Mouse (Mus musculus) heart, embryonic 14.5 days (tissue): ENCODE results near the gene Tbcb. TPM values are rescaled to one million over a fixed set of nuclear protein-coding genes. Genes with fewer than 3 reads are reported as not detected.

Source experiments
- ATAC-seq: fragments of 200-750 bp; cut with Nextera tagmentation; 2 replicates; pipeline ENCODE4 v1.8.0; 2017; ENCODE audit warnings: low read depth, moderate TSS enrichment; ENCODE audit not compliant: insufficient number of reproducible peaks, insufficient read depth, low FRiP score
- H3K27ac ChIP-seq, 2 experiments: fragments of 200-500 bp in 1 of 2; fragments of 300-500 bp in 1 of 2; sonication (generic) in 1 of 2; replicated peaks in 1 of 2; 2 replicates each; pipeline ENCODE4 v1.5.1; 2012 to 2014; ENCODE audit warnings: low read depth in 2 of 2, low read length in 2 of 2, control low read depth in 1 of 2, mild to moderate bottlenecking in 1 of 2, mixed read lengths in 1 of 2; ENCODE audit not compliant: control insufficient read depth in 1 of 2, insufficient read depth in 1 of 2
- H3K27me3 ChIP-seq: fragments of 300-500 bp; sonication (generic); 2 replicates; pipeline ENCODE4 v1.6.1; 2014; ENCODE audit warnings: mild to moderate bottlenecking, low read length, control low read depth; ENCODE audit not compliant: control insufficient read depth, insufficient read depth
- H3K36me3 ChIP-seq: fragments of 300-500 bp; sonication (generic); 2 replicates; pipeline ENCODE4 v1.6.1; 2014; ENCODE audit warnings: mild to moderate bottlenecking, control low read depth, low read length, mixed read lengths; ENCODE audit not compliant: control insufficient read depth, insufficient read depth
- H3K4me1 ChIP-seq, 2 experiments: fragments of 200-500 bp in 1 of 2; fragments of 300-500 bp in 1 of 2; sonication (generic) in 1 of 2; 2 replicates each; pipeline ENCODE4 v1.6.1; 2012 to 2014; ENCODE audit warnings: low read length in 2 of 2, control low read depth in 1 of 2, mixed read lengths in 1 of 2; ENCODE audit not compliant: control insufficient read depth in 2 of 2, insufficient read depth in 2 of 2
- H3K4me2 ChIP-seq: fragments of 300-500 bp; sonication (generic); 2 replicates; pipeline ENCODE4 v1.6.1; 2014; ENCODE audit warnings: mild to moderate bottlenecking, low read length
- H3K4me3 ChIP-seq, 2 experiments: fragments of 200-500 bp in 1 of 2; fragments of 300-500 bp in 1 of 2; sonication (generic) in 1 of 2; 2 replicates each; pipeline ENCODE4 v1.5.1; 2012 to 2014; ENCODE audit warnings: low read length in 2 of 2, mild to moderate bottlenecking in 2 of 2, control low read depth in 1 of 2, low read depth in 1 of 2, moderate library complexity in 1 of 2; ENCODE audit not compliant: control insufficient read depth in 1 of 2, insufficient read depth in 1 of 2
- H3K9ac ChIP-seq: fragments of 300-500 bp; sonication (generic); 2 replicates; pipeline ENCODE4 v1.6.1; 2014; ENCODE audit warnings: mild to moderate bottlenecking, low read length
- H3K9me3 ChIP-seq: fragments of 300-500 bp; sonication (generic); 2 replicates; pipeline ENCODE4 v1.6.1; 2016; ENCODE audit warnings: low read length, control low read depth; ENCODE audit not compliant: control insufficient read depth
- WGBS: fragments of 180-500 bp; shearing (Covaris S2); extraction: QIAGEN DNeasy Blood & Tissue Kit; methylation state at CpG from one replicate; pipeline ENCODE4 v1.1.7; 2014; 5-methylcytosine and 5-hydroxymethylcytosine counted together
- polyA plus RNA-seq: library from polyadenylated mRNA; unstranded; fragments of >200 nt; fragmentation: Nextera tagmentation; extraction: Ambion mirVana; gene quantifications from 2 replicates; pipeline ENCODE4 v1.2.1, GENCODE M21; 2014

Tbcb gene
- polyA plus RNA-seq, 1 experiment from 2014 or later = 137 TPM

DNA sequence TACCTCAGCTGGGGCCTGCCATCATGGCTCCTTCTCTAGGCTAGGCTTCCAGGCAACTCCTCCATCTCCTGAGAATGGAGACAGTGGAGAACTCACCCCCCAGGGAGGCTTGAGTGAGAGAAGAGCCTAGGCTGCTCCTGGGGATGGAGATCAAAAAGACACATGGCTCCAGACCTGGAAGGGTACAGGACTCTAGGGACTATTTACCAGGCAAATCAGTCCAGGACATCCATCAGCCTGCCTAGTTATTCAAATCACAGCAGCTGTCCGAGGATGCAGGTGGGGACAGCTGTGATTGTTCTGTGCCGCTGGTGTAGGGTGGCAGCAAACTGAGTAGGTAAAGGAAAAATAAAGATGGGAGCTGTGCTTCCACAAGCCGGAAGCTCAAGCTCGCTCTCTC lies 3.6 kb upstream of the Tbcb start, which contains the start of gene Ovol3:
TSS of gene Ovol3 (minus strand) at position 101 of the 400 bp plus-strand sequence.
- Histone ChIP-seq H3K27ac (no peak within 1 kb of the TSS), H3K4me2 (no peak within 1 kb of the TSS), H3K9me3 (no peaks in the 10 kb centered on the region), H3K4me3 (no peak within 1 kb of the TSS), H3K36me3 (peaks cover 24% of the 10 kb centered on the region), H3K9ac (no peak within 1 kb of the TSS), H3K4me1 (peaks cover 3 to 9% of the 10 kb centered on the region in 2 experiments; a peak in 3 of 4 replicates), H3K27me3 (no peaks in the 10 kb centered on the region)
- WGBS = 79% methylated on average over 4 of the region's 4 CpGs
- ATAC-seq = no peak

DNA sequence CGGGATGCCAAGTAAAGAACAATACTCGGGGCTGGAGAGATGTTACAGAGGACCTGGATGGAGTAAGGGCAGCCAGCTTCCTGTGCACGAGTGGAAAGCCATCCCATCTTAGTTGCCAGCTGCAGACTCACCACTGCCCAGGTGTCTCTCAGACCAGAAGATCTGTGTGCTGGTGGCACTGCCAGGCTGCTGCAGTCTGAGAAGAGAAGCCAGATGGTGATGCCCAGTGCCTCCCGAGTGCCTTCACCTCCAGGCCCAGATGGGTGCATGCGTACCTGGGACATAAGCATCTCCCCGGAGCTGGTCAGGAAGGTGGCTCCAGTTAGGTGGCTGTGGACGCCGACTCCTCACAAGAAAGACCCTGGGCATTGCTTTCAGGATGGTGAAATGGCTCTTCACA lies 3.0 kb upstream of the Tbcb start:
- Histone ChIP-seq H3K9me3 (no peaks in the 10 kb centered on the region), H3K4me1 (peaks cover 3 to 10% of the 10 kb centered on the region in 2 experiments; a peak in 3 of 4 replicates), H3K27ac (no peak overlapping the region), H3K27me3 (no peaks in the 10 kb centered on the region), H3K36me3 (peaks cover 21% of the 10 kb centered on the region), H3K9ac (no peak overlapping the region), H3K4me3 (no peak overlapping the region), H3K4me2 (no peak overlapping the region)
- WGBS = 84% methylated on average over 8 of the region's 8 CpGs
- ATAC-seq = no peak

DNA sequence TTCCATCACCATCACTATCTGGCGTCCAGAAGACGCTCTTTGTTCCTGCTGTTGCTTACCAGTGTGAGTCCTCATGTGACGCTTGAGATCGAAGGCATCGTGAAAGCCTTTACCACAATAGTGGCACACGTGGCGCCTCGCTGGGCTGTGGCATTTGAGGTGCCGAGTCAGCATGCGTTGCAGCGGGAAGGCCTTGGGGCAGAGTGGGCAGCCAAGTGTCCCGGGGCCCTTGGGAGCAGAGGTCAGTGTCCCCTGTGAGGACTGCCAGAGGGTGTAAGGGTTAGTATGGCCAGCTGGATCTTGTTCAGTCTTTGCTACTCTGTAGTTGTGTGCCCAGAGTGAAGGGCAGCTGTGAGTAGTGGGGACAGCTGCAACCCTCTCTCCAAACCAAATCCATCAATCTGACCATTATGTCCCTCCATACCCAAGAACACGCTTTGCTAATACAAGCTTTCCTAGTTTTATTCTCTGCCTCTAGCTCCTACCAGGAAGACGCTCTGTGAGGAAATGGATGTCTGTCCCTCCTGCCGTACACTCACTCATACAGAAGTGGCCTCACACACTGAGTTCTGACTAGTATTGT lies 2.3 kb upstream of the Tbcb start:
- H3K4me1 ChIP-seq = peaks cover 3 to 10% of the 10 kb centered on the region in 2 experiments; a peak in 3 of 4 replicates
- H3K4me2 ChIP-seq = no peak overlapping the region
- H3K4me3 ChIP-seq = no peak overlapping the region
- no peaks in the 10 kb centered on the region for H3K27me3 ChIP-seq
- WGBS = 91% methylated on average over 15 of the region's 15 CpGs
- no peak overlapping the region for H3K9ac ChIP-seq
- no peaks in the 10 kb centered on the region for H3K9me3 ChIP-seq
- no peak for ATAC-seq
- peaks cover 26% of the 10 kb centered on the region for H3K36me3 ChIP-seq
- H3K27ac ChIP-seq = no peak overlapping the region

DNA sequence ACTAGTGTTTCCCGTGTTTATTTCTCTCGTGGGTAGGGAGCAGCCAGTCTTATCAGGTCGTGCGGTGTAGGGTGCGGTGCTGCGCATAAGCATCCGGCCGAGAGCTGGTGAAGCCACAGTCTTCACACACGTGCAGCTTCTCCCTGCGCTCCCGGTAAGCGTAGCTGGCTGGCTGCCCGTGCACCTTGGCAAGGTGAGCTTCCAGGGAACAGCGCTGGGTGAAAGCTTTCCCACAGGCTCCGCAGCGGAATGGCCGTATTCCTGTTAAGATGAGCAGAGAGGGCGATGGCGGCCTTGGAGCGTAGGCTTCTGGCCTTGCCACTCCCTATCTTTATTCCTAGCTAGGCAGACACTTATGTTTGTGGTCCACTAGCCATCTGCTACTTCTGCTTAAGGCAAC lies 1.3 kb upstream of the Tbcb start:
- no peak for ATAC-seq
- H3K4me3 ChIP-seq = peak overlapping the region in 1 of 2 experiments; percentile 86; a peak in 1 of 4 replicates

GRCm38 (mm10) chr7:30232631-30233148 lies 618 bp upstream of the Tbcb start:
- Histone ChIP-seq H3K9ac (peak overlapping the region; percentile 88), H3K27me3 (no peaks in the 10 kb centered on the region), H3K4me3 (peak overlapping the region; percentile 79 to 86), H3K4me2 (peak overlapping the region; percentile 92), H3K9me3 (no peaks in the 10 kb centered on the region), H3K27ac (peak overlapping the region; percentile 66 to 91), H3K4me1 (peaks cover 3 to 10% of the 10 kb centered on the region in 2 experiments; a peak in 3 of 4 replicates), H3K36me3 (peaks cover 41% of the 10 kb centered on the region)
- no peak; the same call in 1 of the 2 replicates for ATAC-seq
- WGBS = 4% methylated on average over 24 of the region's 24 CpGs

More for the DNA sequence above, 1.3 kb upstream of the Tbcb start:
- H3K4me1 ChIP-seq = peaks cover 3 to 10% of the 10 kb centered on the region in 2 experiments; a peak in 3 of 4 replicates
- H3K9ac ChIP-seq = no peak overlapping the region
- peak overlapping the region; percentile 92; the same call in 1 of the 2 replicates for H3K4me2 ChIP-seq
- 84% methylated on average over 20 of the region's 20 CpGs for WGBS
- no peaks in the 10 kb centered on the region for H3K9me3 ChIP-seq
- H3K27ac ChIP-seq = no peak overlapping the region
- no peaks in the 10 kb centered on the region for H3K27me3 ChIP-seq
- peaks cover 34% of the 10 kb centered on the region for H3K36me3 ChIP-seq

- H3K9me3 ChIP-seq = no peaks in the 10 kb centered on the region
- no peaks in the 10 kb centered on the region for H3K27me3 ChIP-seq
- 0 out of 4 replicates have a peak overlapping the region, but pooled peaks of 1 of the 2 experiments have one; percentile 8 for H3K27ac ChIP-seq
- H3K4me1 ChIP-seq = peaks cover 3 to 10% of the 10 kb centered on the region in 2 experiments; a peak in 3 of 4 replicates
- peak overlapping the region; percentile 72 for H3K4me2 ChIP-seq
- peak overlapping the region; percentile 67 to 86 for H3K4me3 ChIP-seq
- ATAC-seq = no peak
- WGBS = 0% methylated on average over 16 of the region's 16 CpGs
- H3K9ac ChIP-seq = peak overlapping the region; percentile 65
- H3K36me3 ChIP-seq = peaks cover 53% of the 10 kb centered on the region
Measured at GRCm38 (mm10) chr7:30231328-30231668, 774 bp downstream of the Tbcb start.

- Histone ChIP-seq H3K36me3 (peaks cover 54% of the 10 kb centered on the region), H3K9ac (no peak overlapping the region), H3K9me3 (no peaks in the 10 kb centered on the region), H3K27ac (no peak overlapping the region), H3K4me3 (no peak overlapping the region), H3K27me3 (no peaks in the 10 kb centered on the region), H3K4me2 (no peak overlapping the region), H3K4me1 (peaks cover under 1 to 2% of the 10 kb centered on the region in 2 experiments; a peak in 3 of 4 replicates)
- 92% methylated on average over 12 of the region's 12 CpGs for WGBS
- no peak for ATAC-seq
Measured at GRCm38 (mm10) chr7:30224206-30224605, 7.9 kb downstream of the Tbcb start.
